8 mouse cellular contexts compared by ENCODE assay signal in genomic region chr6:72714726-72715125, GRCm38 (mm10).
DNase-seq lines count a peak whose midpoint lies in the region; ATAC-seq and TF ChIP-seq lines count a peak whose summit lies in the region.

No protein-coding gene starts in this region.

- H3K4me1 ChIP-seq in midbrain, postnatal 0 days (ENCODE audit: insufficient read depth, low read length): peaks cover 11% of the 10 kb centered on the region; the same call in 1 of the 2 replicates
- peaks cover 22% of the 10 kb centered on the region for H3K4me1 ChIP-seq in midbrain, embryonic 14.5 days (ENCODE audit: control insufficient read depth, insufficient read depth, low read length)

- WGBS in midbrain, postnatal 0 days: 57% methylated on average over 4 of the region's 4 CpGs
- WGBS in midbrain, embryonic 14.5 days: 63% methylated on average over 4 of the region's 4 CpGs

- no peak overlapping the region for H3K4me2 ChIP-seq in midbrain, postnatal 0 days (ENCODE audit: low read depth, low read length, poor library complexity, severe bottlenecking)
- H3K4me2 ChIP-seq in midbrain, embryonic 14.5 days (ENCODE audit: low read length): no peak overlapping the region

- no peak for ATAC-seq in midbrain, postnatal 0 days (ENCODE audit: low FRiP score)
- ATAC-seq in midbrain, embryonic 14.5 days (ENCODE audit: low FRiP score, low TSS enrichment): no peak

- H3K36me3 ChIP-seq in midbrain, postnatal 0 days (ENCODE audit: insufficient read depth, low read length): no peaks in the 10 kb centered on the region
- no peaks in the 10 kb centered on the region for H3K36me3 ChIP-seq in midbrain, embryonic 14.5 days (ENCODE audit: control insufficient read depth, insufficient read depth, low read length)

- no peak for TF ChIP-seq CTCF in midbrain, postnatal 0 days (IDR thresholded peaks at IDR 0.05)

- 0 out of 2 replicates have a peak overlapping the region, but pooled peaks have one; percentile 24 for H3K9ac ChIP-seq in midbrain, postnatal 0 days (replicated peaks; ENCODE audit: low read length, poor library complexity, severe bottlenecking)
- no peak overlapping the region for H3K9ac ChIP-seq in midbrain, embryonic 14.5 days (replicated peaks; ENCODE audit: low read length)

- H3K9me3 ChIP-seq in midbrain, postnatal 0 days (ENCODE audit: low read length): no peaks in the 10 kb centered on the region
- H3K9me3 ChIP-seq in midbrain, embryonic 14.5 days (ENCODE audit: control insufficient read depth, low read length): no peaks in the 10 kb centered on the region

- peak; percentile 31 for DNase-seq in adrenal gland, postnatal 10 days
- no peak for DNase-seq in adrenal gland, postnatal 4 days (ENCODE audit: low spot score in 2 of 2)
- DNase-seq in midbrain, postnatal 0 days (ENCODE audit: low spot score): peak; percentile 34
- no peak for DNase-seq in midbrain, embryonic 14.5 days
- peak; percentile 64 to 73 for DNase-seq in kidney, postnatal 4 days
- peak; percentile 23 for DNase-seq in right cerebral cortex, postnatal 25 days
- DNase-seq in yolk sac, embryonic 10.5 days (ENCODE audit: low spot score): no peak
- DNase-seq in liver: no peak

- no peak overlapping the region for H3K27ac ChIP-seq in midbrain, postnatal 0 days (ENCODE audit: low read depth, low read length)
- H3K27ac ChIP-seq in midbrain, embryonic 14.5 days (replicated peaks; ENCODE audit: low read depth, low read length): no peak overlapping the region

- H3K4me3 ChIP-seq in midbrain, postnatal 0 days (ENCODE audit: low read depth, low read length): no peak overlapping the region
- H3K4me3 ChIP-seq in midbrain, embryonic 14.5 days (replicated peaks; ENCODE audit: low read depth, low read length): no peak overlapping the region

- no peaks in the 10 kb centered on the region for H3K27me3 ChIP-seq in midbrain, postnatal 0 days (ENCODE audit: insufficient read depth, low read length)
- no peaks in the 10 kb centered on the region for H3K27me3 ChIP-seq in midbrain, embryonic 14.5 days (ENCODE audit: control insufficient read depth, insufficient read depth, low read length)

Comparison
In these comparisons a context has a peak if more than half of its experiments do, and no peak if none do; other contexts are left out.
1. DNase-seq: peak in adrenal gland, postnatal 10 days (single experiment), midbrain, postnatal 0 days (single experiment), kidney, postnatal 4 days (2 of 2) and right cerebral cortex, postnatal 25 days (single experiment); none in adrenal gland, postnatal 4 days (0 of 2), midbrain, embryonic 14.5 days (single experiment), yolk sac, embryonic 10.5 days (single experiment) and liver (single experiment).